Mouse (Mus musculus) hindbrain, embryonic 11.5 days (tissue): Measurements from ENCODE around the gene Pum1. TPM values are rescaled to one million over a fixed set of nuclear protein-coding genes. Genes with fewer than 3 reads are reported as not detected.

ENCODE experiments used
- ATAC-seq: fragments of 200-750 bp; cut with Nextera tagmentation; 2 replicates; pipeline ENCODE4 v1.8.0; 2017; ENCODE audit warnings: mild to moderate bottlenecking, moderate TSS enrichment, moderate library complexity; ENCODE audit not compliant: low FRiP score
- DNase-seq: peaks from one replicate; pipeline ENCODE4 v3.0.0-alpha.2; 2015; ENCODE audit warnings: low spot score
- H3K27ac ChIP-seq: fragments of 300-500 bp; sonication (generic); 2 replicates; pipeline ENCODE4 v1.5.1; 2014; ENCODE audit warnings: mild to moderate bottlenecking, low read depth, low read length
- H3K27me3 ChIP-seq: fragments of 300-500 bp; sonication (generic); 2 replicates; pipeline ENCODE4 v1.6.1; 2014; ENCODE audit warnings: mild to moderate bottlenecking, low read length, moderate library complexity, mixed read lengths; ENCODE audit not compliant: control insufficient read depth, insufficient read depth
- H3K36me3 ChIP-seq: fragments of 300-500 bp; sonication (generic); 2 replicates; pipeline ENCODE4 v1.6.1; 2014; ENCODE audit warnings: mild to moderate bottlenecking, low read length, moderate library complexity, mixed read lengths; ENCODE audit not compliant: control insufficient read depth, insufficient read depth
- H3K4me1 ChIP-seq: fragments of 300-500 bp; sonication (generic); replicated peaks from 2 replicates; pipeline ENCODE4 v1.6.1; 2014; ENCODE audit warnings: low read length, mixed read lengths; ENCODE audit not compliant: control insufficient read depth, insufficient read depth
- H3K4me2 ChIP-seq: fragments of 300-500 bp; sonication (generic); replicated peaks from 2 replicates; pipeline ENCODE4 v1.6.1; 2014; ENCODE audit warnings: mild to moderate bottlenecking, low read depth, low read length
- H3K4me3 ChIP-seq: fragments of 300-500 bp; sonication (generic); 2 replicates; pipeline ENCODE4 v1.5.1; 2014; ENCODE audit warnings: low read depth, low read length
- H3K9ac ChIP-seq: fragments of 300-500 bp; sonication (generic); 2 replicates; pipeline ENCODE4 v1.6.1; 2014; ENCODE audit warnings: low read depth, low read length
- H3K9me3 ChIP-seq: fragments of 300-500 bp; sonication (generic); 2 replicates; pipeline ENCODE4 v1.6.1; 2016; ENCODE audit warnings: low read length; ENCODE audit not compliant: control insufficient read depth
- WGBS: fragments of 180-500 bp; shearing (Covaris S2); extraction: QIAGEN DNeasy Blood & Tissue Kit; methylation state at CpG from one replicate; pipeline ENCODE4 v1.1.7; 2014; 5-methylcytosine and 5-hydroxymethylcytosine counted together
- polyA plus RNA-seq: library from polyadenylated mRNA; unstranded; fragments of >200 nt; fragmentation: Nextera tagmentation; extraction: Ambion mirVana; gene quantifications from 2 replicates; pipeline ENCODE4 v1.2.1, GENCODE M21; 2014

The Pum1 gene
- polyA plus RNA-seq, 1 experiment from 2014 or later = 117 TPM

GRCm38 (mm10) chr4:130754776-130755175, 91.7 kb downstream of the Pum1 start:
- Histone ChIP-seq H3K27ac (no peak overlapping the region), H3K27me3 (no peaks in the 10 kb centered on the region), H3K4me1 (no peaks in the 10 kb centered on the region), H3K4me2 (no peak overlapping the region), H3K9me3 (no peaks in the 10 kb centered on the region), H3K36me3 (peaks cover 20% of the 10 kb centered on the region), H3K4me3 (no peak overlapping the region), H3K9ac (no peak overlapping the region)
- DNase-seq = no peak
- 86% methylated on average over 2 of the region's 2 CpGs for WGBS
- no peak for ATAC-seq

GRCm38 (mm10) chr4:130759875-130760274, 96.8 kb downstream of the Pum1 start:
- no peaks in the 10 kb centered on the region for H3K27me3 ChIP-seq
- H3K4me3 ChIP-seq = no peak overlapping the region
- H3K4me1 ChIP-seq = no peaks in the 10 kb centered on the region
- no peak overlapping the region for H3K9ac ChIP-seq
- no peak overlapping the region for H3K27ac ChIP-seq
- peaks cover 20% of the 10 kb centered on the region for H3K36me3 ChIP-seq
- ATAC-seq (no peak), DNase-seq (no peak)
- H3K4me2 ChIP-seq = no peak overlapping the region
- WGBS = 94% methylated on average over 2 of the region's 2 CpGs
- H3K9me3 ChIP-seq = no peaks in the 10 kb centered on the region

- Histone ChIP-seq H3K4me1 (no peaks in the 10 kb centered on the region), H3K4me2 (no peak overlapping the region), H3K9me3 (no peaks in the 10 kb centered on the region), H3K27me3 (no peaks in the 10 kb centered on the region), H3K27ac (no peak overlapping the region), H3K36me3 (peaks cover 20% of the 10 kb centered on the region), H3K4me3 (no peak overlapping the region), H3K9ac (no peak overlapping the region)
- 95% methylated on average over 5 of the region's 5 CpGs for whole genome bisulfite sequencing
- ATAC-seq = no peak
- DNase-seq = no peak
These were observed 98.7 kb downstream of the Pum1 start for GRCm38 (mm10) chr4:130761809-130762208.

- no peaks in the 10 kb centered on the region for H3K9me3 ChIP-seq
- no peak overlapping the region for H3K4me2 ChIP-seq
- H3K27ac ChIP-seq = no peak overlapping the region
- H3K36me3 ChIP-seq = peaks cover 22% of the 10 kb centered on the region; the same call in 1 of the 2 replicates
- DNase-seq (no peak), ATAC-seq (no peak)
- no peak overlapping the region for H3K9ac ChIP-seq
- H3K4me3 ChIP-seq = no peak overlapping the region
- H3K27me3 ChIP-seq = no peaks in the 10 kb centered on the region
- no peaks in the 10 kb centered on the region for H3K4me1 ChIP-seq
- WGBS = 91% methylated on average over 7 of the region's 7 CpGs
These were observed 102.5 kb downstream of the Pum1 start for GRCm38 (mm10) chr4:130765399-130766160.

- no peak for ATAC-seq
- 100% methylated on average over 1 of the region's 2 CpGs for WGBS
- H3K27ac ChIP-seq = no peak overlapping the region
- H3K9ac ChIP-seq = no peak overlapping the region
- no peaks in the 10 kb centered on the region for H3K27me3 ChIP-seq
- DNase-seq = no peak
- H3K4me1 ChIP-seq = no peaks in the 10 kb centered on the region
- peaks cover 22% of the 10 kb centered on the region; the same call in 1 of the 2 replicates for H3K36me3 ChIP-seq
- H3K9me3 ChIP-seq = no peaks in the 10 kb centered on the region
- H3K4me2 ChIP-seq = no peak overlapping the region
- H3K4me3 ChIP-seq = no peak overlapping the region
These were observed 103.3 kb downstream of the Pum1 start for GRCm38 (mm10) chr4:130766387-130766786.

GRCm38 (mm10) chr4:130766926-130767325, 103.8 kb downstream of the Pum1 start:
- Histone ChIP-seq H3K4me2 (no peak overlapping the region), H3K36me3 (peaks cover 26% of the 10 kb centered on the region; the same call in 1 of the 2 replicates), H3K27me3 (no peaks in the 10 kb centered on the region), H3K4me3 (no peak overlapping the region), H3K9me3 (no peaks in the 10 kb centered on the region), H3K4me1 (no peaks in the 10 kb centered on the region), H3K9ac (no peak overlapping the region), H3K27ac (no peak overlapping the region)
- 94% methylated on average over 4 of the region's 4 CpGs for WGBS
- DNase-seq (no peak), ATAC-seq (no peak)

GRCm38 (mm10) chr4:130773899-130774298, 110.8 kb downstream of the Pum1 start:
- Histone ChIP-seq H3K4me2 (no peak overlapping the region), H3K9me3 (no peaks in the 10 kb centered on the region), H3K27me3 (no peaks in the 10 kb centered on the region), H3K36me3 (peaks cover 10% of the 10 kb centered on the region; the same call in 1 of the 2 replicates), H3K9ac (no peak overlapping the region), H3K4me3 (no peak overlapping the region), H3K27ac (no peak overlapping the region), H3K4me1 (no peaks in the 10 kb centered on the region)
- 90% methylated on average over 4 of the region's 4 CpGs for WGBS
- no peak for DNase-seq
- no peak for ATAC-seq

- DNase-seq (no peak), ATAC-seq (no peak)
- Histone ChIP-seq H3K27me3 (no peaks in the 10 kb centered on the region), H3K4me2 (no peak overlapping the region), H3K4me1 (no peaks in the 10 kb centered on the region), H3K9me3 (no peaks in the 10 kb centered on the region), H3K9ac (no peak overlapping the region), H3K27ac (no peak overlapping the region), H3K4me3 (no peak overlapping the region), H3K36me3 (peaks cover 11% of the 10 kb centered on the region; the same call in 1 of the 2 replicates)
- 94% methylated on average over 4 of the region's 4 CpGs for WGBS
These were observed 111.7 kb downstream of the Pum1 start for GRCm38 (mm10) chr4:130774822-130775221.

- 72% methylated on average over 10 of the region's 10 CpGs for WGBS
- peaks cover 8% of the 10 kb centered on the region; the same call in 1 of the 2 replicates for H3K36me3 ChIP-seq
- no peaks in the 10 kb centered on the region for H3K27me3 ChIP-seq
- no peaks in the 10 kb centered on the region for H3K4me1 ChIP-seq
- H3K27ac ChIP-seq = no peak overlapping the region
- no peaks in the 10 kb centered on the region for H3K9me3 ChIP-seq
- H3K9ac ChIP-seq = no peak overlapping the region
- ATAC-seq (no peak), DNase-seq (no peak)
- H3K4me2 ChIP-seq = no peak overlapping the region
- H3K4me3 ChIP-seq = no peak overlapping the region
These were observed 114.5 kb downstream of the Pum1 start for GRCm38 (mm10) chr4:130777647-130778046.
